Mouse (Mus musculus): ENCODE measurements around the gene Mael. TPM values are rescaled to one million over a fixed set of nuclear protein-coding genes. Genes with fewer than 3 reads are reported as not detected.

The Mael gene
- polyA plus RNA-seq, 1 experiment = not detected

- Histone ChIP-seq H3K4me1 (ENCODE audit: control insufficient read depth, insufficient read depth, insufficient read length, low read length) (no peaks in the 10 kb centered on the region), H3K27ac (replicated peaks; ENCODE audit: low read depth, low read length) (no peak overlapping the region), H3K4me3 (ENCODE audit: insufficient read depth, low read depth, low read length) (no peak overlapping the region)
Measured at GRCm38 (mm10) chr1:166151341-166151740, 87.2 kb downstream of the Mael start.

Other genes with a start within 250 kb of the Mael start
- 3.7 and 4.0 TPM in 2 replicates for gene Pou2f1, start 236.1 kb downstream of the Mael start, polyA plus RNA-seq (2012; ENCODE audit: insufficient read depth, insufficient read length, missing spikeins)
- gene Dusp27, start 110.8 kb downstream of the Mael start, polyA plus RNA-seq (2012; ENCODE audit: insufficient read depth, insufficient read length, missing spikeins) = 0.44 and 0.92 TPM in 2 replicates
- gene Gpa33, start 108.5 kb downstream of the Mael start, polyA plus RNA-seq (2012; ENCODE audit: insufficient read depth, insufficient read length, missing spikeins) = not detected in 2 replicates
- gene Ildr2, start 15.4 kb upstream of the Mael start, polyA plus RNA-seq (2012; ENCODE audit: insufficient read depth, insufficient read length, missing spikeins) = 0.54 and 2.0 TPM in 2 replicates
- 6.7 and 8.6 TPM in 2 replicates for gene Tada1, start 140.3 kb upstream of the Mael start, polyA plus RNA-seq (2012; ENCODE audit: insufficient read depth, insufficient read length, missing spikeins)
- 13.1 and 14.9 TPM in 2 replicates for gene Pogk, start 171.1 kb upstream of the Mael start, polyA plus RNA-seq (2012; ENCODE audit: insufficient read depth, insufficient read length, missing spikeins)

Measured in brown adipose tissue, adult 24 weeks (tissue).